25 mouse cellular contexts compared by ENCODE assay signal in the genomic region with DNA sequence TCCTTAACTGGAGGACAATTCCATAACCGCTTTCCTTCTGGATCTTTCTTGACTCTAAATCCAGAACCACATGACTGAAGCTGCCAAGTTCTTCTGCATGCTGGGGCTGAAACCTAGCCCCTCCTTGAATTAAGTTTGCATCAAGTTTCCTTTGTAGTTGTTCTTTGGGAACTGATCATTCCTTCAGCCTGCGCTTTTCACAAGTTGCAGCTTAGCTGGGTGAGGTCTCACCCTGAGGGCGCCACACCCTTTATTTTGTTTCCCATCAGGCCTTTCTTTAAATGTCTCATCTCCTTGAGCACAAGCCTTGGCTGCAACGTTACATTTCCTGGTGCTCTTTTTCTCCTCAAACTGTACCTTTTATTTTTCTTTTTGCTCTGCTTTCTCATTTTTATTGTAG. TPM values are rescaled to one million over a fixed set of nuclear protein-coding genes. Genes with fewer than 3 reads are reported as not detected.
"Had no signal": no experiment of that assay in that cellular context is flagged by ENCODE, and none has a peak within 500 bp of the region (broad histone marks: within the 10 kb centered on the region; RNA-seq: fewer than 3 reads in every experiment).

No protein-coding gene starts in this region.

- H3K4me2 ChIP-seq: heart, embryonic 12.5 days; hindbrain, embryonic 12.5 days; hindbrain, embryonic 14.5 days; intestine, embryonic 15.5 days; limb, embryonic 13.5 days; liver, embryonic 11.5 days; liver, embryonic 13.5 days; liver, embryonic 15.5 days had no signal

- ATAC-seq: hindbrain, embryonic 16.5 days; inflammation-experienced regulatory T-cells, adult 6 months; intestine, embryonic 15.5 days; intestine, postnatal 0 days had no signal

- DNase-seq: gastrocnemius, postnatal 14 days; gastrocnemius, postnatal 36 days; heart, adult 11 months; heart, adult 2 months; heart, postnatal 10 days; heart, postnatal 4 days; kidney, adult 18-20 months; kidney, postnatal 10 days; kidney, postnatal 4 days; liver; liver, embryonic 13.5 days had no signal

- H3K4me3 ChIP-seq: heart, adult 2 months; heart, embryonic 10.5 days; heart, embryonic 12.5 days; hindbrain, embryonic 10.5 days; hindbrain, embryonic 12.5 days; intestine, embryonic 15.5 days; layer of hippocampus, adult 2 months; left cerebral cortex, adult 2 months; limb, embryonic 13.5 days; liver, embryonic 13.5 days; liver, embryonic 15.5 days had no signal

- H3K36me3 ChIP-seq: heart, embryonic 10.5 days; heart, embryonic 12.5 days; hindbrain, embryonic 10.5 days; hindbrain, embryonic 12.5 days; intestine, embryonic 15.5 days; limb, embryonic 13.5 days; liver, embryonic 13.5 days; liver, embryonic 15.5 days had no signal

- H3K9ac ChIP-seq: heart, embryonic 12.5 days; hindbrain, embryonic 12.5 days; hindbrain, embryonic 14.5 days; intestine, embryonic 15.5 days; limb, embryonic 13.5 days; liver, embryonic 13.5 days; liver, embryonic 15.5 days had no signal

- H3K27ac ChIP-seq: heart, adult 2 months; heart, embryonic 10.5 days; hindbrain, embryonic 10.5 days; hindbrain, embryonic 12.5 days; hindbrain, embryonic 14.5 days; intestine, embryonic 15.5 days; layer of hippocampus, adult 2 months; left cerebral cortex, adult 2 months; limb, embryonic 13.5 days; liver, embryonic 13.5 days; liver, embryonic 15.5 days had no signal

- H3K27me3 ChIP-seq: hindbrain, embryonic 12.5 days; intestine, embryonic 15.5 days; limb, embryonic 13.5 days; liver, embryonic 13.5 days; liver, embryonic 15.5 days had no signal

- H3K4me1 ChIP-seq: hindbrain, embryonic 12.5 days; intestine, embryonic 15.5 days; liver, embryonic 13.5 days; liver, embryonic 15.5 days had no signal

- H3K9me3 ChIP-seq: heart, embryonic 10.5 days; heart, embryonic 12.5 days; hindbrain, embryonic 10.5 days; hindbrain, embryonic 12.5 days; intestine, embryonic 15.5 days; limb, embryonic 13.5 days; liver, embryonic 13.5 days; liver, embryonic 15.5 days had no signal

RNA-seq across cellular contexts. Expression of gene Rtn4r, which starts 24.6 kb away (rescaled TPM):
- polyA plus RNA-seq: inflammation-experienced regulatory T-cells, adult 6 months had no signal
